Mouse (Mus musculus) embryonic facial prominence, embryonic 13.5 days (tissue): Measurements from ENCODE around the gene Daglb. TPM values are rescaled to one million over a fixed set of nuclear protein-coding genes. Genes with fewer than 3 reads are reported as not detected.
A peak's percentile ranks its signal among the peaks of the same experiment; 100 is the strongest.

Experiments
- ATAC-seq: fragments of 200-750 bp; cut with Nextera tagmentation; 2 replicates; pipeline ENCODE4 v1.8.0; 2017; ENCODE audit warnings: low read depth; ENCODE audit not compliant: insufficient number of reproducible peaks, insufficient read depth, low FRiP score, low TSS enrichment
- H3K27ac ChIP-seq: fragments of 300-500 bp; sonication (generic); 2 replicates; pipeline ENCODE4 v1.5.1; 2015; ENCODE audit warnings: moderate library complexity, mild to moderate bottlenecking, inconsistent platforms
- H3K27me3 ChIP-seq: fragments of 300-500 bp; sonication (generic); 2 replicates; pipeline ENCODE4 v1.6.1; 2015; ENCODE audit warnings: mild to moderate bottlenecking, inconsistent platforms
- H3K36me3 ChIP-seq: fragments of 300-500 bp; sonication (generic); 2 replicates; pipeline ENCODE4 v1.6.1; 2015; ENCODE audit warnings: mild to moderate bottlenecking, inconsistent platforms
- H3K4me1 ChIP-seq: fragments of 300-500 bp; sonication (generic); 2 replicates; pipeline ENCODE4 v1.6.1; 2015; ENCODE audit warnings: inconsistent platforms
- H3K4me2 ChIP-seq: fragments of 300-500 bp; sonication (generic); 2 replicates; pipeline ENCODE4 v1.6.1; 2015; ENCODE audit warnings: moderate library complexity, mild to moderate bottlenecking, inconsistent platforms
- H3K4me3 ChIP-seq: fragments of 300-500 bp; sonication (generic); 2 replicates; pipeline ENCODE4 v1.5.1; 2015; ENCODE audit warnings: mild to moderate bottlenecking, inconsistent platforms
- H3K9ac ChIP-seq: fragments of 300-500 bp; sonication (generic); 2 replicates; pipeline ENCODE4 v1.6.1; 2015; ENCODE audit warnings: mild to moderate bottlenecking, inconsistent platforms
- H3K9me3 ChIP-seq: fragments of 300-500 bp; sonication (generic); 2 replicates; pipeline ENCODE4 v1.6.1; 2016; ENCODE audit warnings: inconsistent platforms
- WGBS: fragments of 180-500 bp; shearing (Covaris S2); methylation state at CpG from one replicate; pipeline ENCODE4 v1.1.7; 2015; ENCODE audit warnings: mixed read lengths; 5-methylcytosine and 5-hydroxymethylcytosine counted together
- polyA plus RNA-seq: library from polyadenylated mRNA; unstranded; fragments of >200 nt; fragmentation: Nextera tagmentation; extraction: Ambion mirVana; gene quantifications from 2 replicates; pipeline ENCODE4 v1.2.1, GENCODE M21; 2015

Gene Daglb
- 9.7 and 12.4 TPM in 2 replicates for polyA plus RNA-seq

GRCm38 (mm10) chr5:143464100-143464756, at the start of gene Daglb:
Gene Daglb, plus strand, starts transcription at chr5:143464584.
- WGBS = under 1% methylated on average over 43 of the region's 43 CpGs
- Histone ChIP-seq H3K4me2 (peak within 1 kb of the TSS; percentile 91), H3K36me3 (peaks cover 16% of the 10 kb centered on the region), H3K4me1 (peaks cover 16% of the 10 kb centered on the region; the same call in 1 of the 2 replicates), H3K9me3 (no peaks in the 10 kb centered on the region), H3K27ac (peak within 1 kb of the TSS; percentile 23; the same call in 1 of the 2 replicates), H3K27me3 (0 out of 2 replicates have a peak, but pooled peaks cover 3% of the 10 kb centered on the region), H3K4me3 (peak within 1 kb of the TSS; percentile 73), H3K9ac (peak within 1 kb of the TSS; percentile 78)
- ATAC-seq = peak; percentile 91

GRCm38 (mm10) chr5:143421484-143421883, 42.9 kb upstream of the Daglb start:
- ATAC-seq = no peak
- no peaks in the 10 kb centered on the region for H3K27me3 ChIP-seq
- WGBS = 80% methylated on average over 4 of the region's 4 CpGs
- H3K4me3 ChIP-seq = no peak overlapping the region
- peaks cover 65% of the 10 kb centered on the region for H3K36me3 ChIP-seq
- no peak overlapping the region for H3K9ac ChIP-seq
- H3K27ac ChIP-seq = no peak overlapping the region
- no peaks in the 10 kb centered on the region for H3K4me1 ChIP-seq
- no peaks in the 10 kb centered on the region for H3K9me3 ChIP-seq
- no peak overlapping the region for H3K4me2 ChIP-seq

- Histone ChIP-seq H3K4me1 (no peaks in the 10 kb centered on the region), H3K27ac (no peak overlapping the region), H3K4me2 (no peak overlapping the region), H3K9me3 (no peaks in the 10 kb centered on the region), H3K9ac (no peak overlapping the region), H3K27me3 (no peaks in the 10 kb centered on the region), H3K4me3 (no peak overlapping the region), H3K36me3 (peaks cover 50% of the 10 kb centered on the region)
- ATAC-seq = no peak
- 82% methylated on average over 4 of the region's 4 CpGs for WGBS
These were observed 41.4 kb upstream of the Daglb start for GRCm38 (mm10) chr5:143422990-143423389.

GRCm38 (mm10) chr5:143423899-143424519, 40.4 kb upstream of the Daglb start:
- Histone ChIP-seq H3K4me2 (no peak overlapping the region), H3K27ac (no peak overlapping the region), H3K9ac (no peak overlapping the region), H3K4me3 (no peak overlapping the region), H3K9me3 (no peaks in the 10 kb centered on the region), H3K36me3 (peaks cover 40% of the 10 kb centered on the region), H3K27me3 (no peaks in the 10 kb centered on the region), H3K4me1 (no peaks in the 10 kb centered on the region)
- no peak for ATAC-seq
- 25% methylated on average over 6 of the region's 6 CpGs for WGBS

- H3K4me3 ChIP-seq = no peak overlapping the region
- no peak for ATAC-seq
- 3% methylated on average over 4 of the region's 4 CpGs for WGBS
- H3K9me3 ChIP-seq = no peaks in the 10 kb centered on the region
- H3K36me3 ChIP-seq = no peaks in the 10 kb centered on the region
- no peaks in the 10 kb centered on the region for H3K27me3 ChIP-seq
- no peaks in the 10 kb centered on the region for H3K4me1 ChIP-seq
- H3K9ac ChIP-seq = no peak overlapping the region
- H3K27ac ChIP-seq = no peak overlapping the region
- H3K4me2 ChIP-seq = no peak overlapping the region
These were observed 30.0 kb upstream of the Daglb start for GRCm38 (mm10) chr5:143434421-143434820.

- Histone ChIP-seq H3K27ac (no peak overlapping the region), H3K4me3 (no peak overlapping the region), H3K9ac (no peak overlapping the region), H3K36me3 (no peaks in the 10 kb centered on the region), H3K4me2 (no peak overlapping the region), H3K9me3 (no peaks in the 10 kb centered on the region), H3K4me1 (no peaks in the 10 kb centered on the region), H3K27me3 (no peaks in the 10 kb centered on the region)
- no peak for ATAC-seq
- WGBS = 78% methylated on average over 3 of the region's 3 CpGs
These were observed 23.1 kb upstream of the Daglb start for GRCm38 (mm10) chr5:143441298-143441697.

GRCm38 (mm10) chr5:143441753-143442152, 22.6 kb upstream of the Daglb start:
- WGBS = 85% methylated on average over 12 of the region's 12 CpGs
- Histone ChIP-seq H3K4me1 (no peaks in the 10 kb centered on the region), H3K4me3 (no peak overlapping the region), H3K27ac (no peak overlapping the region), H3K9me3 (no peaks in the 10 kb centered on the region), H3K36me3 (no peaks in the 10 kb centered on the region), H3K27me3 (no peaks in the 10 kb centered on the region), H3K4me2 (no peak overlapping the region), H3K9ac (no peak overlapping the region)
- no peak for ATAC-seq

- 72% methylated on average over 11 of the region's 11 CpGs for WGBS
- Histone ChIP-seq H3K9ac (peak overlapping the region; percentile 78), H3K4me3 (peak overlapping the region; percentile 73), H3K4me1 (peaks cover 16% of the 10 kb centered on the region; the same call in 1 of the 2 replicates), H3K9me3 (no peaks in the 10 kb centered on the region), H3K27me3 (0 out of 2 replicates have a peak, but pooled peaks cover 3% of the 10 kb centered on the region), H3K36me3 (peaks cover 16% of the 10 kb centered on the region), H3K4me2 (peak overlapping the region; percentile 91), H3K27ac (no peak overlapping the region)
- no peak for ATAC-seq
These were observed 713 bp upstream of the Daglb start for GRCm38 (mm10) chr5:143463671-143464070.

GRCm38 (mm10) chr5:143464757-143465118, 354 bp downstream of the Daglb start:
- H3K4me3 ChIP-seq = peak overlapping the region; percentile 73
- H3K9ac ChIP-seq = peak overlapping the region; percentile 78
- peak overlapping the region; percentile 91 for H3K4me2 ChIP-seq
- H3K9me3 ChIP-seq = no peaks in the 10 kb centered on the region
- H3K4me1 ChIP-seq = peaks cover 16% of the 10 kb centered on the region; the same call in 1 of the 2 replicates
- under 1% methylated on average over 20 of the region's 20 CpGs for WGBS
- 0 out of 2 replicates have a peak, but pooled peaks cover 3% of the 10 kb centered on the region for H3K27me3 ChIP-seq
- peaks cover 22% of the 10 kb centered on the region for H3K36me3 ChIP-seq
- no peak for ATAC-seq
- H3K27ac ChIP-seq = no peak overlapping the region

GRCm38 (mm10) chr5:143465156-143466085, 1.0 kb downstream of the Daglb start:
- peak overlapping the region; percentile 91 for H3K4me2 ChIP-seq
- peak overlapping the region; percentile 78 for H3K9ac ChIP-seq
- no peak overlapping the region for H3K27ac ChIP-seq
- peaks cover 28% of the 10 kb centered on the region for H3K36me3 ChIP-seq
- WGBS = 32% methylated on average over 23 of the region's 23 CpGs
- 0 out of 2 replicates have a peak, but pooled peaks cover 3% of the 10 kb centered on the region for H3K27me3 ChIP-seq
- no peak for ATAC-seq
- H3K9me3 ChIP-seq = no peaks in the 10 kb centered on the region
- H3K4me3 ChIP-seq = peak overlapping the region; percentile 73
- peaks cover 16% of the 10 kb centered on the region; the same call in 1 of the 2 replicates for H3K4me1 ChIP-seq
